Mouse (Mus musculus) kidney, embryonic 15.5 days (tissue): ENCODE measurements at regions not wholly inside any gene's neighbourhood (a gene's known extent, or its start where the extent isn't known, plus 50 kb on each side); places are given as distances from the start of the nearest gene placed in this dataset.

Experiments
- ATAC-seq: fragments of 200-750 bp; cut with Nextera tagmentation; replicated peaks from 2 replicates; pipeline ENCODE4 v1.8.0; 2017; ENCODE audit warnings: moderate TSS enrichment; ENCODE audit not compliant: low FRiP score
- H3K27ac ChIP-seq: fragments of 300-500 bp; sonication (generic); 2 replicates; pipeline ENCODE4 v1.5.1; 2015; ENCODE audit warnings: mild to moderate bottlenecking, inconsistent platforms
- H3K27me3 ChIP-seq: fragments of 300-500 bp; sonication (generic); 2 replicates; pipeline ENCODE4 v1.6.1; 2015; ENCODE audit warnings: inconsistent platforms
- H3K36me3 ChIP-seq: fragments of 300-500 bp; sonication (generic); 2 replicates; pipeline ENCODE4 v1.6.1; 2015; ENCODE audit warnings: inconsistent platforms
- H3K4me1 ChIP-seq: fragments of 300-500 bp; sonication (generic); 2 replicates; pipeline ENCODE4 v1.6.1; 2015; ENCODE audit warnings: inconsistent platforms
- H3K4me2 ChIP-seq: fragments of 300-500 bp; sonication (generic); 2 replicates; pipeline ENCODE4 v1.6.1; 2015; ENCODE audit warnings: moderate library complexity, mild to moderate bottlenecking, inconsistent platforms
- H3K4me3 ChIP-seq: fragments of 300-500 bp; sonication (generic); replicated peaks from 2 replicates; pipeline ENCODE4 v1.5.1; 2015; ENCODE audit warnings: mild to moderate bottlenecking, inconsistent platforms
- H3K9ac ChIP-seq: fragments of 300-500 bp; sonication (generic); 2 replicates; pipeline ENCODE4 v1.6.1; 2015; ENCODE audit warnings: mild to moderate bottlenecking, inconsistent platforms
- H3K9me3 ChIP-seq: fragments of 300-500 bp; sonication (generic); replicated peaks from 2 replicates; pipeline ENCODE4 v1.6.1; 2016; ENCODE audit warnings: inconsistent platforms
- WGBS: fragments of 180-500 bp; shearing (Covaris S2); methylation state at CpG from one replicate; pipeline ENCODE4 v1.1.7; 2015; ENCODE audit warnings: mixed read lengths; 5-methylcytosine and 5-hydroxymethylcytosine counted together

- Histone ChIP-seq H3K4me2 (no peak overlapping the region), H3K4me1 (no peaks in the 10 kb centered on the region), H3K27me3 (no peaks in the 10 kb centered on the region), H3K27ac (no peak overlapping the region), H3K9ac (no peak overlapping the region), H3K9me3 (0 out of 2 replicates have a peak, but pooled peaks cover 2% of the 10 kb centered on the region), H3K4me3 (no peak overlapping the region), H3K36me3 (no peaks in the 10 kb centered on the region)
- WGBS = 77% methylated on average over 8 of the region's 8 CpGs
- no peak for ATAC-seq
Measured at GRCm38 (mm10) chr9:61789066-61789897, 125.1 kb downstream of the Rplp1 start.

GRCm38 (mm10) chr9:61781469-61781868 lies 132.9 kb downstream of the Rplp1 start:
- Histone ChIP-seq H3K36me3 (no peaks in the 10 kb centered on the region), H3K9me3 (no peaks in the 10 kb centered on the region)
- WGBS = 84% methylated on average over 8 of the region's 8 CpGs

GRCm38 (mm10) chr9:61780186-61780939 lies 134.0 kb downstream of the Rplp1 start:
- H3K9me3 ChIP-seq = no peaks in the 10 kb centered on the region
- 79% methylated on average over 9 of the region's 9 CpGs for WGBS
- H3K27ac ChIP-seq = no peak overlapping the region
- H3K4me1 ChIP-seq = no peaks in the 10 kb centered on the region
- no peaks in the 10 kb centered on the region for H3K36me3 ChIP-seq
- ATAC-seq = no peak
- H3K4me2 ChIP-seq = no peak overlapping the region
- no peak overlapping the region for H3K4me3 ChIP-seq
- no peak overlapping the region for H3K9ac ChIP-seq
- peaks cover 6% of the 10 kb centered on the region; the same call in 1 of the 2 replicates for H3K27me3 ChIP-seq

More at GRCm38 (mm10) chr9:61781469-61781868, 132.9 kb downstream of the Rplp1 start:
- H3K4me1 ChIP-seq = no peaks in the 10 kb centered on the region
- no peak overlapping the region for H3K27ac ChIP-seq
- no peak overlapping the region for H3K4me3 ChIP-seq
- H3K27me3 ChIP-seq = peaks cover 6% of the 10 kb centered on the region; the same call in 1 of the 2 replicates
- no peak overlapping the region for H3K9ac ChIP-seq
- H3K4me2 ChIP-seq = no peak overlapping the region
- no peak for ATAC-seq

- no peaks in the 10 kb centered on the region for H3K9me3 ChIP-seq
- H3K4me1 ChIP-seq = no peaks in the 10 kb centered on the region
- no peak overlapping the region for H3K4me2 ChIP-seq
- H3K27ac ChIP-seq = no peak overlapping the region
- no peak for ATAC-seq
- H3K9ac ChIP-seq = no peak overlapping the region
- peaks cover 6% of the 10 kb centered on the region; the same call in 1 of the 2 replicates for H3K27me3 ChIP-seq
- H3K36me3 ChIP-seq = no peaks in the 10 kb centered on the region
- H3K4me3 ChIP-seq = no peak overlapping the region
Measured at GRCm38 (mm10) chr9:61779165-61779564, 135.2 kb downstream of the Rplp1 start.

- Histone ChIP-seq H3K27ac (no peak overlapping the region), H3K9ac (no peak overlapping the region), H3K4me2 (no peak overlapping the region), H3K9me3 (no peaks in the 10 kb centered on the region), H3K4me3 (no peak overlapping the region), H3K4me1 (no peaks in the 10 kb centered on the region), H3K36me3 (no peaks in the 10 kb centered on the region), H3K27me3 (no peaks in the 10 kb centered on the region)
- no peak for ATAC-seq
- WGBS = 94% methylated on average over 2 of the region's 2 CpGs
Measured at GRCm38 (mm10) chr9:61776446-61776845, 137.9 kb downstream of the Rplp1 start.

- no peak overlapping the region for H3K27ac ChIP-seq
- H3K4me1 ChIP-seq = no peaks in the 10 kb centered on the region
- H3K4me3 ChIP-seq = no peak overlapping the region
- no peak overlapping the region for H3K9ac ChIP-seq
- no peaks in the 10 kb centered on the region for H3K9me3 ChIP-seq
- WGBS = 64% methylated on average over 17 of the region's 17 CpGs
- no peaks in the 10 kb centered on the region for H3K36me3 ChIP-seq
- H3K27me3 ChIP-seq = peaks cover 6% of the 10 kb centered on the region; the same call in 1 of the 2 replicates
- H3K4me2 ChIP-seq = no peak overlapping the region
- no peak for ATAC-seq
Measured at GRCm38 (mm10) chr9:61770207-61770955, 144.0 kb downstream of the Rplp1 start.

- no peak overlapping the region for H3K9ac ChIP-seq
- H3K27me3 ChIP-seq = peaks cover 10% of the 10 kb centered on the region
- WGBS = 79% methylated on average over 6 of the region's 6 CpGs
- H3K36me3 ChIP-seq = no peaks in the 10 kb centered on the region
- no peak overlapping the region for H3K4me2 ChIP-seq
- no peaks in the 10 kb centered on the region for H3K4me1 ChIP-seq
- no peak for ATAC-seq
- H3K9me3 ChIP-seq = no peaks in the 10 kb centered on the region
- H3K4me3 ChIP-seq = no peak overlapping the region
- H3K27ac ChIP-seq = no peak overlapping the region
Measured at GRCm38 (mm10) chr9:61766187-61766586, 148.2 kb downstream of the Rplp1 start.

- Histone ChIP-seq H3K27ac (no peak overlapping the region), H3K9ac (no peak overlapping the region), H3K4me1 (no peaks in the 10 kb centered on the region), H3K9me3 (no peaks in the 10 kb centered on the region), H3K4me3 (no peak overlapping the region), H3K4me2 (no peak overlapping the region), H3K27me3 (peaks cover 13% of the 10 kb centered on the region), H3K36me3 (no peaks in the 10 kb centered on the region)
- 27% methylated on average over 5 of the region's 5 CpGs for WGBS
- ATAC-seq = no peak
Measured at GRCm38 (mm10) chr9:61765366-61765765, 149.0 kb downstream of the Rplp1 start.

GRCm38 (mm10) chr9:61757806-61758205 lies 156.5 kb downstream of the Rplp1 start:
- H3K36me3 ChIP-seq = no peaks in the 10 kb centered on the region
- no peaks in the 10 kb centered on the region for H3K9me3 ChIP-seq
- H3K4me3 ChIP-seq = no peak overlapping the region
- WGBS = 85% methylated on average over 3 of the region's 3 CpGs
- H3K9ac ChIP-seq = no peak overlapping the region
- peaks cover 35% of the 10 kb centered on the region for H3K27me3 ChIP-seq
- H3K27ac ChIP-seq = no peak overlapping the region
- peaks cover 29% of the 10 kb centered on the region for H3K4me1 ChIP-seq
- ATAC-seq = no peak
- H3K4me2 ChIP-seq = no peak overlapping the region

GRCm38 (mm10) chr9:61756801-61757342 lies 157.5 kb downstream of the Rplp1 start:
- Histone ChIP-seq H3K27me3 (peaks cover 35% of the 10 kb centered on the region), H3K4me1 (peaks cover 29% of the 10 kb centered on the region), H3K9ac (no peak overlapping the region), H3K9me3 (no peaks in the 10 kb centered on the region), H3K4me2 (peak overlapping the region; percentile 39), H3K36me3 (no peaks in the 10 kb centered on the region), H3K27ac (no peak overlapping the region), H3K4me3 (no peak overlapping the region)
- peak; percentile 63 for ATAC-seq
- WGBS = 38% methylated on average over 24 of the region's 24 CpGs

- H3K9me3 ChIP-seq = no peaks in the 10 kb centered on the region
- H3K27me3 ChIP-seq = peaks cover 35% of the 10 kb centered on the region
- peak overlapping the region; percentile 39 for H3K4me2 ChIP-seq
- WGBS = 36% methylated on average over 15 of the region's 15 CpGs
- H3K36me3 ChIP-seq = no peaks in the 10 kb centered on the region
- ATAC-seq = peak; percentile 62
- no peak overlapping the region for H3K4me3 ChIP-seq
- no peak overlapping the region for H3K27ac ChIP-seq
- H3K9ac ChIP-seq = no peak overlapping the region
- H3K4me1 ChIP-seq = peaks cover 29% of the 10 kb centered on the region
Measured at GRCm38 (mm10) chr9:61756224-61756800, 158.0 kb downstream of the Rplp1 start.
